Mouse (Mus musculus): ENCODE results near the gene D630039A03Rik. TPM values are rescaled to one million over a fixed set of nuclear protein-coding genes. Genes with fewer than 3 reads are reported as not detected.

Gene D630039A03Rik
- polyA plus RNA-seq, 1 experiment from 2014 or later, result 2.2 TPM

- ATAC-seq (ENCODE audit: insufficient read depth), result peak; percentile 62; the same call in 1 of the 2 replicates
- H3K27ac ChIP-seq (ENCODE audit: low read depth), result no peak overlapping the region
Measured at GRCm38 (mm10) chr4:57904638-57905037, 11.5 kb downstream of the D630039A03Rik start.

GRCm38 (mm10) chr4:57904211-57904610 lies 11.9 kb downstream of the D630039A03Rik start:
- H3K9me3 ChIP-seq (ENCODE audit: low read depth, low read length), result no peaks in the 10 kb centered on the region
- H3K9ac ChIP-seq, result no peak overlapping the region
- peak; percentile 30; the same call in 1 of the 2 replicates for ATAC-seq (ENCODE audit: insufficient read depth)
- no peak overlapping the region for H3K4me3 ChIP-seq (ENCODE audit: low read depth, low read length)
- no peaks in the 10 kb centered on the region for H3K36me3 ChIP-seq (ENCODE audit: insufficient read depth)
- H3K27me3 ChIP-seq (ENCODE audit: insufficient read depth, low read length), result no peaks in the 10 kb centered on the region
- WGBS, result 11% methylated on average over 5 of the region's 5 CpGs
- no peaks in the 10 kb centered on the region for H3K4me1 ChIP-seq (ENCODE audit: insufficient read depth)
- H3K4me2 ChIP-seq, result peak overlapping the region; percentile 18; the same call in 1 of the 2 replicates
- TF ChIP-seq CTCF (IDR thresholded peaks at IDR 0.05; ENCODE audit: low read depth), result peak; percentile 95
- peak; percentile 86 for DNase-seq
- H3K27ac ChIP-seq (ENCODE audit: low read depth), result no peak overlapping the region

More at GRCm38 (mm10) chr4:57904638-57905037, 11.5 kb downstream of the D630039A03Rik start:
- peak; percentile 55 for DNase-seq
- Histone ChIP-seq H3K36me3 (ENCODE audit: insufficient read depth) (no peaks in the 10 kb centered on the region), H3K4me2 (peak overlapping the region; percentile 18; the same call in 1 of the 2 replicates), H3K4me1 (ENCODE audit: insufficient read depth) (no peaks in the 10 kb centered on the region), H3K9ac (no peak overlapping the region), H3K27me3 (ENCODE audit: insufficient read depth, low read length) (no peaks in the 10 kb centered on the region), H3K4me3 (ENCODE audit: low read depth, low read length) (no peak overlapping the region), H3K9me3 (ENCODE audit: low read depth, low read length) (no peaks in the 10 kb centered on the region)
- WGBS, result 24% methylated on average over 9 of the region's 9 CpGs
- no peak for TF ChIP-seq CTCF (IDR thresholded peaks at IDR 0.05; ENCODE audit: low read depth)

DNA sequence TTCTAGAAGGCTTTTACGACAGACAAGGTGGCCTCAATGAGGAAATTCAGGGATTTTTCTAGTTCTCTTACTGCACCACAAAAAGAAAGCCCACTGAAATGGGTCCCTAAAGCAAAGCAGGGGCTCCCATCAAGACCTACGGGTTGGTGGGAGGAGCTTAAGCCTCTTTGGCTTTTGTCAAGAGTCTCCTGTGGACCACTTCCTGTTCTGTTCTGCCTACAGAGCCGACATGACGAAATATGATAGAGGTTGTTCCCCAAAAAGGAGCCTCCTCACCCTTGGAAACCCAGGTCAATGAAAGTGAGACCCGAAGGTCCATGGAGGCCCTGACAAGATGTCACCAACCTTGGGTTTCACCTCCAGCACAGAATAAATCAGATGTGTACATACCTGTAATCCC lies 13.5 kb downstream of the D630039A03Rik start:
- Histone ChIP-seq H3K27ac (ENCODE audit: low read depth) (no peak overlapping the region), H3K9me3 (ENCODE audit: low read depth, low read length) (no peaks in the 10 kb centered on the region), H3K9ac (no peak overlapping the region), H3K4me3 (ENCODE audit: low read depth, low read length) (no peak overlapping the region), H3K4me2 (no peak overlapping the region), H3K4me1 (ENCODE audit: insufficient read depth) (no peaks in the 10 kb centered on the region), H3K36me3 (ENCODE audit: insufficient read depth) (0 out of 2 replicates have a peak, but pooled peaks cover 2% of the 10 kb centered on the region), H3K27me3 (ENCODE audit: insufficient read depth, low read length) (no peaks in the 10 kb centered on the region)
- DNase-seq (no peak), ATAC-seq (ENCODE audit: insufficient read depth) (no peak)
- no peak for TF ChIP-seq CTCF (IDR thresholded peaks at IDR 0.05; ENCODE audit: low read depth)
- 77% methylated on average over 5 of the region's 5 CpGs for WGBS

- TF ChIP-seq CTCF (IDR thresholded peaks at IDR 0.05; ENCODE audit: low read depth), result peak; percentile 83
- Histone ChIP-seq H3K9ac (no peak overlapping the region), H3K4me2 (no peak overlapping the region), H3K27ac (ENCODE audit: low read depth) (no peak overlapping the region), H3K27me3 (ENCODE audit: insufficient read depth, low read length) (no peaks in the 10 kb centered on the region), H3K36me3 (ENCODE audit: insufficient read depth) (0 out of 2 replicates have a peak, but pooled peaks cover 5% of the 10 kb centered on the region), H3K4me1 (ENCODE audit: insufficient read depth) (no peaks in the 10 kb centered on the region), H3K4me3 (ENCODE audit: low read depth, low read length) (no peak overlapping the region), H3K9me3 (ENCODE audit: low read depth, low read length) (no peaks in the 10 kb centered on the region)
- peak; percentile 72 for DNase-seq
- 0 out of 2 replicates have a peak, but pooled peaks have one; percentile 29 for ATAC-seq (ENCODE audit: insufficient read depth)
- WGBS, result 15% methylated on average over 4 of the region's 4 CpGs
Measured at GRCm38 (mm10) chr4:57901210-57901609, 14.9 kb downstream of the D630039A03Rik start.

DNA sequence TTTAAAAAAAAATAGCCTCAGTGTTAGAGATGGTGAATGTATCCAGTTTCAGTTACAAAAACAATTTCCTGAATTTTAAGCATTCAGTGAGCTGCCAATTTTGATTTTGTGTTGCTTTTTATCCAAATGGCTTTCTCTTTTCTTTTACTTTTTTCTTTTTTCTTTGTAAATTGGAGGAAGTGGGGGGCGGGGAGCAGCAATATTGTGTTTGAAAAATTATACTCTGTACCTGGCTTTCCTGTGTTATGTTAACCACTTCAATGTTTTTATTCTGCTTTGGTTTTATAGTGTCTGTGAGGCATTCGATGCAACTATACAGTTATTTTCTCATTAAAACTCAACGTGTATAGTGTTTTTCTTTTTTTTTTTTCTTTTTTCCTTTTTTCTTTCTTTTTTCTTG lies 19.5 kb downstream of the D630039A03Rik start:
- no peak overlapping the region for H3K9ac ChIP-seq
- WGBS, result 86% methylated on average over 3 of the region's 3 CpGs

DNA sequence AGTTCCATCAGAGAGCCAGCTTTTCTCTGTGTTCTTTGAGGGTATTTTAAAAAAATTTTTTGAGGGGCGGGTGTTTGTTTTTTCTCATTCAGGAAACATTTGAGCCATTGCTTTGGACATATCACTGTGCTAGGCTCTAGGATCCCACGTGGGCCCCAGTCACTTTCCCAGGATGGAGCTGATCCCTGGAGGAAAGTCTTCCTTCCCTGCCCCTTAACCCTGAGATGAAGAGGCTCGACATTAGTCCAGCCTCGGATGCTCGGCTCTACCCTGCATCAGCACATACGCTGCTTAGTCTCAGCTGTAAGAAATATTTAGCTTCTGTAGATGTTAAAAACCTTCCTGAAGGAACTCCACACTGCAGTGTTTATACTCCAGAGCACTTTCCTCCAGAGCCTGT lies 20.2 kb downstream of the D630039A03Rik start:
- H3K4me2 ChIP-seq, result no peak overlapping the region
- no peak for TF ChIP-seq CTCF (IDR thresholded peaks at IDR 0.05; ENCODE audit: low read depth)
- no peaks in the 10 kb centered on the region for H3K27me3 ChIP-seq (ENCODE audit: insufficient read depth, low read length)
- no peak overlapping the region for H3K4me3 ChIP-seq (ENCODE audit: low read depth, low read length)
- H3K4me1 ChIP-seq (ENCODE audit: insufficient read depth), result peaks cover 4% of the 10 kb centered on the region; the same call in 1 of the 2 replicates
- H3K9me3 ChIP-seq (ENCODE audit: low read depth, low read length), result no peaks in the 10 kb centered on the region
- DNase-seq (no peak), ATAC-seq (ENCODE audit: insufficient read depth) (no peak)
- H3K27ac ChIP-seq (ENCODE audit: low read depth), result no peak overlapping the region; the same call in 1 of the 2 replicates
- peaks cover 18% of the 10 kb centered on the region; the same call in 1 of the 2 replicates for H3K36me3 ChIP-seq (ENCODE audit: insufficient read depth)
- no peak overlapping the region for H3K9ac ChIP-seq
- 38% methylated on average over 6 of the region's 6 CpGs for WGBS

More for the DNA sequence above, 19.5 kb downstream of the D630039A03Rik start:
- DNase-seq (no peak), ATAC-seq (ENCODE audit: insufficient read depth) (no peak)
- Histone ChIP-seq H3K27ac (ENCODE audit: low read depth) (no peak overlapping the region), H3K4me1 (ENCODE audit: insufficient read depth) (peaks cover 4% of the 10 kb centered on the region; the same call in 1 of the 2 replicates), H3K27me3 (ENCODE audit: insufficient read depth, low read length) (no peaks in the 10 kb centered on the region), H3K9me3 (ENCODE audit: low read depth, low read length) (no peaks in the 10 kb centered on the region), H3K36me3 (ENCODE audit: insufficient read depth) (peaks cover 18% of the 10 kb centered on the region; the same call in 1 of the 2 replicates), H3K4me2 (no peak overlapping the region), H3K4me3 (ENCODE audit: low read depth, low read length) (no peak overlapping the region)
- no peak for TF ChIP-seq CTCF (IDR thresholded peaks at IDR 0.05; ENCODE audit: low read depth)

GRCm38 (mm10) chr4:57895140-57895539 lies 21.0 kb downstream of the D630039A03Rik start:
- no peaks in the 10 kb centered on the region for H3K27me3 ChIP-seq (ENCODE audit: insufficient read depth, low read length)
- H3K4me3 ChIP-seq (ENCODE audit: low read depth, low read length), result no peak overlapping the region
- TF ChIP-seq CTCF (IDR thresholded peaks at IDR 0.05; ENCODE audit: low read depth), result no peak
- WGBS, result 44% methylated on average over 5 of the region's 5 CpGs
- DNase-seq (no peak), ATAC-seq (ENCODE audit: insufficient read depth) (no peak)
- H3K27ac ChIP-seq (ENCODE audit: low read depth), result no peak overlapping the region
- peaks cover 4% of the 10 kb centered on the region; the same call in 1 of the 2 replicates for H3K4me1 ChIP-seq (ENCODE audit: insufficient read depth)
- H3K9me3 ChIP-seq (ENCODE audit: low read depth, low read length), result no peaks in the 10 kb centered on the region
- peaks cover 18% of the 10 kb centered on the region; the same call in 1 of the 2 replicates for H3K36me3 ChIP-seq (ENCODE audit: insufficient read depth)
- H3K4me2 ChIP-seq, result no peak overlapping the region
- no peak overlapping the region for H3K9ac ChIP-seq
